Comparison of ENCODE assay signal across 10 mouse cellular contexts in genomic region chr8:85007686-85008085, GRCm38 (mm10). TPM values are rescaled to one million over a fixed set of nuclear protein-coding genes. Genes with fewer than 3 reads are reported as not detected.
DNase-seq lines count a peak whose midpoint lies in the region; TF ChIP-seq lines count a peak whose summit lies in the region.
"Had no signal": no experiment of that assay in that cellular context is flagged by ENCODE, and none has a peak within 500 bp of the region (broad histone marks: within the 10 kb centered on the region; RNA-seq: fewer than 3 reads in every experiment).

No protein-coding gene starts in this region.

- no peak overlapping the region for H3K27ac ChIP-seq in left cerebral cortex, adult 2 months

- TF ChIP-seq CTCF in left cerebral cortex, adult 2 months (IDR thresholded peaks at IDR 0.05): peak; percentile 31

- H3K4me3 ChIP-seq in left cerebral cortex, adult 2 months: no peak overlapping the region

- intact Hi-C loops in left cerebral cortex, adult 2 months (cut with DNase I): no loop called here

- DNase-seq in adrenal gland, adult 2 months: peak; percentile 51
- DNase-seq in adrenal gland, postnatal 4 days (ENCODE audit: low spot score in 2 of 2): no peak
- no peak for DNase-seq in left cerebral cortex, adult 2 months (ENCODE audit: extremely low spot score in 1 of 2, low spot score in 2 of 2)
- no peak for DNase-seq in left cerebral cortex, adult 18-20 months (ENCODE audit: low spot score in 2 of 2)
- peak; percentile 43 to 50 for DNase-seq in kidney, postnatal 25 days
- peak; percentile 30 to 44 for DNase-seq in natural killer cell, adult 2 months (ENCODE audit: low spot score in 2 of 2)
- DNase-seq in ovary, adult 18-20 months (ENCODE audit: low spot score): no peak
- DNase-seq in right cerebral cortex, adult 2 months (ENCODE audit: low spot score in 2 of 2): no peak

RNA-seq across cellular contexts. Expression of gene Best2, which starts 6.6 kb away (rescaled TPM):
- total RNA-seq in adrenal gland, adult 2 months (2021): not detected
- polyA plus RNA-seq in adrenal gland, adult 2 months (2012; rRNA removed): 0.18 TPM in 1 of 2 replicates, not detected in the other
- not detected for total RNA-seq in adrenal gland, postnatal 4 days (2021)
- total RNA-seq in left cerebral cortex, adult 2 months (2021): not detected
- not detected for total RNA-seq in left cerebral cortex, adult 18-20 months (2021)
- total RNA-seq: left cerebral cortex, postnatal 10 days had no signal
- polyA plus RNA-seq: cortical plate, adult 2 months had no signal

RNA-seq across cellular contexts. Expression of gene Hook2, which starts 17.3 kb away (rescaled TPM):
- total RNA-seq in adrenal gland, adult 2 months (2021): 1 to 10 TPM; 6.1 to 6.2 TPM
- 6.5 and 6.7 TPM in 2 replicates for polyA plus RNA-seq in adrenal gland, adult 2 months (2012; rRNA removed)
- 10 to 100 TPM; 10.6 to 13.8 TPM for total RNA-seq in adrenal gland, postnatal 4 days (2021)
- 10 to 100 TPM; 11.3 to 11.6 TPM for total RNA-seq in left cerebral cortex, adult 2 months (2021)
- 1 to 10 TPM; 9.6 to 9.7 TPM for total RNA-seq in left cerebral cortex, adult 18-20 months (2021)

RNA-seq across cellular contexts. Expression of gene Asna1, which starts 17.4 kb away (rescaled TPM):
- 100 to 1,000 TPM; 106 TPM for total RNA-seq in adrenal gland, adult 2 months (2021)
- polyA plus RNA-seq in adrenal gland, adult 2 months (2012; rRNA removed): 89.4 and 104 TPM in 2 replicates
- total RNA-seq in adrenal gland, postnatal 4 days (2021): 10 to 100 TPM; 77.7 to 83.2 TPM
- total RNA-seq in left cerebral cortex, adult 2 months (2021): 100 to 1,000 TPM; 122 to 124 TPM
- 100 to 1,000 TPM; 130 to 138 TPM for total RNA-seq in left cerebral cortex, adult 18-20 months (2021)

RNA-seq across cellular contexts. Expression of gene Trir, which starts 18.9 kb away (rescaled TPM):
- total RNA-seq in adrenal gland, adult 2 months (2021): 100 to 1,000 TPM; 160 to 184 TPM
- polyA plus RNA-seq in adrenal gland, adult 2 months (2012; rRNA removed): 64.2 and 67.6 TPM in 2 replicates
- total RNA-seq in adrenal gland, postnatal 4 days (2021): 100 to 1,000 TPM; 179 to 188 TPM
- total RNA-seq in left cerebral cortex, adult 2 months (2021): 100 to 1,000 TPM; 124 to 132 TPM
- 100 to 1,000 TPM; 129 to 134 TPM for total RNA-seq in left cerebral cortex, adult 18-20 months (2021)

RNA-seq across cellular contexts. Expression of gene Tnpo2, which starts 29.0 kb away (rescaled TPM):
- total RNA-seq in adrenal gland, adult 2 months (2021): 100 to 1,000 TPM in 1 of 2 experiments, 10 to 100 TPM in 1; 68.3 to 101 TPM
- polyA plus RNA-seq in adrenal gland, adult 2 months (2012; rRNA removed): 44.7 and 54.1 TPM in 2 replicates
- 10 to 100 TPM; 70.8 to 86.8 TPM for total RNA-seq in adrenal gland, postnatal 4 days (2021)
- 100 to 1,000 TPM; 146 to 163 TPM for total RNA-seq in left cerebral cortex, adult 2 months (2021)
- 100 to 1,000 TPM; 171 to 176 TPM for total RNA-seq in left cerebral cortex, adult 18-20 months (2021)

Comparison
In these comparisons a context has a peak if more than half of its experiments do, and no peak if none do; other contexts are left out.
1. DNase-seq: peak in adrenal gland, adult 2 months (single experiment), kidney, postnatal 25 days (2 of 2) and natural killer cell, adult 2 months (2 of 2); none in adrenal gland, postnatal 4 days (0 of 2), left cerebral cortex, adult 2 months (0 of 2), left cerebral cortex, adult 18-20 months (0 of 2), ovary, adult 18-20 months (single experiment) and right cerebral cortex, adult 2 months (0 of 2).